ENCODE assay signal across 21 mouse cellular contexts in the genomic region with DNA sequence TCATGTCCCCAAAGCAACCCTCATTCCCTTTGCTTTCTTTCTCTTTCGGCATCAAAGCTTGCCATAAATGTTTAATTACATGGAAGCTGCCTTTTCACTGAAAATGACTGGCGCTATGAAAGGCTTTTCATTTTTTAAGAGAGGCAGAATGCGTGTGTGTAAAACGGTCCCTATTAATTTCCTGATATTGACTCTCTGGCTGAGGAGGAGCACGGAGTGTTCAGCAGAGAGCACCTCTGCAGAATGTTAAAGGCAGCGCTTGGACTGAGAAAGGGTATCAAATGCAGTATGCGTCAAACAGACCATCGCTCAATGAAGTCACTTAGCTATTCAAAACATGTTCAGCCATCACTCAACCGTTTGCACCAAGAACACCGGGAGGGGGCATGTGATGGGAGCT. TPM values are rescaled to one million over a fixed set of nuclear protein-coding genes. Genes with fewer than 3 reads are reported as not detected.
DNase-seq lines count a peak whose midpoint lies in the region; ATAC-seq and TF ChIP-seq lines count a peak whose summit lies in the region.
"Had no signal": no experiment of that assay in that cellular context is flagged by ENCODE, and none has a peak within 500 bp of the region (broad histone marks: within the 10 kb centered on the region; RNA-seq: fewer than 3 reads in every experiment).

No protein-coding gene starts in this region.

- H3K4me2 ChIP-seq in hindbrain, embryonic 11.5 days (replicated peaks; ENCODE audit: low read depth, low read length), result peak overlapping the region; percentile 14; the same call in 1 of the 2 replicates
- H3K4me2 ChIP-seq in hindbrain, embryonic 15.5 days, result peak overlapping the region; percentile 74
- H3K4me2 ChIP-seq in neural tube, embryonic 12.5 days (replicated peaks), result peak overlapping the region; percentile 63
- H3K4me2 ChIP-seq: embryonic facial prominence, embryonic 12.5 days had no signal

- no peak overlapping the region for H3K9ac ChIP-seq in hindbrain, embryonic 11.5 days (ENCODE audit: low read depth, low read length)
- peak overlapping the region; percentile 51 for H3K9ac ChIP-seq in hindbrain, embryonic 15.5 days
- H3K9ac ChIP-seq in neural tube, embryonic 12.5 days, result no peak overlapping the region
- H3K9ac ChIP-seq: embryonic facial prominence, embryonic 12.5 days had no signal

- peak overlapping the region; percentile 12; the same call in 1 of the 2 replicates for H3K4me3 ChIP-seq in hindbrain, embryonic 11.5 days (ENCODE audit: low read depth, low read length)
- no peak overlapping the region for H3K4me3 ChIP-seq in hindbrain, embryonic 10.5 days
- H3K4me3 ChIP-seq in cortical plate, adult 2 months (ENCODE audit: insufficient read depth, low read length), result peak overlapping the region; percentile 77
- peak overlapping the region; percentile 58 for H3K4me3 ChIP-seq in hindbrain, embryonic 15.5 days
- H3K4me3 ChIP-seq in neural tube, embryonic 12.5 days, result 0 out of 2 replicates have a peak overlapping the region, but pooled peaks have one; percentile 2
- H3K4me3 ChIP-seq: embryonic facial prominence, embryonic 12.5 days; myocyte had no signal

- 0 out of 2 replicates have a peak, but pooled peaks cover 2% of the 10 kb centered on the region for H3K27me3 ChIP-seq in hindbrain, embryonic 11.5 days (ENCODE audit: control insufficient read depth, insufficient read depth, low read length)
- H3K27me3 ChIP-seq in hindbrain, embryonic 10.5 days (ENCODE audit: insufficient read depth, poor library complexity, severe bottlenecking), result peaks cover 35% of the 10 kb centered on the region
- H3K27me3 ChIP-seq in hindbrain, embryonic 15.5 days, result no peaks in the 10 kb centered on the region
- peaks cover 9% of the 10 kb centered on the region for H3K27me3 ChIP-seq in neural tube, embryonic 12.5 days (replicated peaks)

- H3K27ac ChIP-seq in hindbrain, embryonic 11.5 days (ENCODE audit: low read depth, low read length), result 0 out of 2 replicates have a peak overlapping the region, but pooled peaks have one; percentile 30
- H3K27ac ChIP-seq in hindbrain, embryonic 10.5 days, result no peak overlapping the region
- no peak overlapping the region for H3K27ac ChIP-seq in cortical plate, adult 2 months (ENCODE audit: insufficient read depth, low read length)
- peak overlapping the region; percentile 90 for H3K27ac ChIP-seq in hindbrain, embryonic 15.5 days (replicated peaks)
- H3K27ac ChIP-seq in neural tube, embryonic 12.5 days, result no peak overlapping the region
- H3K27ac ChIP-seq: embryonic facial prominence, embryonic 12.5 days; kidney, postnatal 0 days had no signal

- no peak for DNase-seq in hindbrain, embryonic 11.5 days (ENCODE audit: low spot score)
- DNase-seq in hindbrain, embryonic 10.5 days (ENCODE audit: low spot score), result no peak
- no peak for DNase-seq in ovary, postnatal 14 days (ENCODE audit: low spot score)
- no peak for DNase-seq in kidney, adult 9 months
- DNase-seq: adrenal gland, postnatal 36 days; gastrocnemius, postnatal 10 days; heart, postnatal 14 days; liver; lung, adult 2 months; right cerebral cortex, adult 18-20 months; thymus, postnatal 4 days had no signal

- no peaks in the 10 kb centered on the region for H3K36me3 ChIP-seq in hindbrain, embryonic 11.5 days (ENCODE audit: control insufficient read depth, insufficient read depth, low read length)
- H3K36me3 ChIP-seq in hindbrain, embryonic 10.5 days, result no peaks in the 10 kb centered on the region
- H3K36me3 ChIP-seq in hindbrain, embryonic 15.5 days, result no peaks in the 10 kb centered on the region
- H3K36me3 ChIP-seq in neural tube, embryonic 12.5 days, result no peaks in the 10 kb centered on the region
- H3K36me3 ChIP-seq: embryonic facial prominence, embryonic 12.5 days had no signal

- no peak for TF ChIP-seq POLR2A in cortical plate, adult 2 months (IDR thresholded peaks at IDR 0.05; ENCODE audit: extremely low read depth, insufficient read depth, low read length)

- ATAC-seq in hindbrain, embryonic 11.5 days (ENCODE audit: low FRiP score), result no peak
- ATAC-seq in hindbrain, embryonic 15.5 days (ENCODE audit: low FRiP score, low read depth), result no peak
- ATAC-seq in neural tube, embryonic 12.5 days (ENCODE audit: low FRiP score, low read depth), result no peak
- no peak for ATAC-seq in erythroblast, adult 5-6 weeks (replicated peaks; ENCODE audit: low FRiP score, poor library complexity, severe bottlenecking)
- ATAC-seq: activated CD4-positive, CD25-positive, alpha-beta regulatory T cell, adult 4 months; intestine, embryonic 16.5 days had no signal

- no peaks in the 10 kb centered on the region for H3K4me1 ChIP-seq in hindbrain, embryonic 11.5 days (replicated peaks; ENCODE audit: control insufficient read depth, insufficient read depth, low read length)
- H3K4me1 ChIP-seq in hindbrain, embryonic 10.5 days (replicated peaks), result peaks cover 16% of the 10 kb centered on the region
- H3K4me1 ChIP-seq in cortical plate, adult 2 months (ENCODE audit: control insufficient read depth, insufficient read depth, low read length), result no peaks in the 10 kb centered on the region
- H3K4me1 ChIP-seq in hindbrain, embryonic 15.5 days (replicated peaks), result peaks cover 52% of the 10 kb centered on the region
- peaks cover 12% of the 10 kb centered on the region; the same call in 1 of the 2 replicates for H3K4me1 ChIP-seq in neural tube, embryonic 12.5 days

- no peak for TF ChIP-seq CTCF in cortical plate, adult 2 months (IDR thresholded peaks at IDR 0.05; ENCODE audit: extremely low read depth, insufficient read depth, low read length)

- no peaks in the 10 kb centered on the region for H3K9me3 ChIP-seq in hindbrain, embryonic 11.5 days (ENCODE audit: control insufficient read depth, low read length)
- no peaks in the 10 kb centered on the region for H3K9me3 ChIP-seq in hindbrain, embryonic 10.5 days
- no peaks in the 10 kb centered on the region for H3K9me3 ChIP-seq in hindbrain, embryonic 15.5 days
- H3K9me3 ChIP-seq in neural tube, embryonic 12.5 days, result no peaks in the 10 kb centered on the region
- H3K9me3 ChIP-seq: embryonic facial prominence, embryonic 12.5 days had no signal

- 64% methylated on average over 10 of the region's 10 CpGs for WGBS in hindbrain, embryonic 11.5 days
- WGBS in hindbrain, embryonic 10.5 days, result 80% methylated on average over 10 of the region's 10 CpGs
- WGBS in hindbrain, embryonic 15.5 days, result 32% methylated on average over 10 of the region's 10 CpGs
- WGBS in neural tube, embryonic 12.5 days, result 52% methylated on average over 10 of the region's 10 CpGs

RNA-seq across cellular contexts. Expression of gene Cacng2, which starts 2.9 kb away (rescaled TPM):
- 1.8 and 2.4 TPM in 2 replicates for polyA plus RNA-seq in hindbrain, embryonic 11.5 days (2014; fragmentation: Nextera tagmentation; extraction: Ambion mirVana)
- polyA plus RNA-seq in hindbrain, embryonic 10.5 days (2016; fragmentation: Nextera tagmentation; extraction: Ambion mirVana), result 0.24 and 0.92 TPM in 2 replicates
- 28.2 and 28.4 TPM in 2 replicates for polyA plus RNA-seq in cortical plate, adult 2 months (2012; rRNA removed)
- 16.5 and 17.4 TPM in 2 replicates for polyA plus RNA-seq in hindbrain, embryonic 15.5 days (2015; fragmentation: Nextera tagmentation; extraction: Ambion mirVana)
- polyA plus RNA-seq in neural tube, embryonic 12.5 days (2016; fragmentation: Nextera tagmentation; extraction: Ambion mirVana), result 4.1 and 5.7 TPM in 2 replicates
- total RNA-seq in erythroblast, adult 5-6 weeks (2015; ENCODE audit: low replicate concordance), result not detected in 2 replicates
- total RNA-seq in erythroblast, adult 5-6 weeks (2017; ENCODE audit: low replicate concordance), result not detected in 2 replicates
- total RNA-seq: heart, adult 8-10 months; heart, postnatal 14 days had no signal
- polyA plus RNA-seq: kidney, postnatal 0 days; lung, adult 2 months had no signal

RNA-seq across cellular contexts. Expression of gene Ift27, which starts 57.0 kb away (rescaled TPM):
- 128 and 135 TPM in 2 replicates for polyA plus RNA-seq in hindbrain, embryonic 11.5 days (2014; fragmentation: Nextera tagmentation; extraction: Ambion mirVana)
- polyA plus RNA-seq in hindbrain, embryonic 10.5 days (2016; fragmentation: Nextera tagmentation; extraction: Ambion mirVana), result 156 and 171 TPM in 2 replicates
- polyA plus RNA-seq in cortical plate, adult 2 months (2012; rRNA removed), result 43.9 and 44.4 TPM in 2 replicates
- polyA plus RNA-seq in hindbrain, embryonic 15.5 days (2015; fragmentation: Nextera tagmentation; extraction: Ambion mirVana), result 102 and 109 TPM in 2 replicates
- 101 and 106 TPM in 2 replicates for polyA plus RNA-seq in neural tube, embryonic 12.5 days (2016; fragmentation: Nextera tagmentation; extraction: Ambion mirVana)
- 15.7 and 24.4 TPM in 2 replicates for total RNA-seq in erythroblast, adult 5-6 weeks (2015; ENCODE audit: low replicate concordance)
- total RNA-seq in erythroblast, adult 5-6 weeks (2017; ENCODE audit: low replicate concordance), result 2.0 and 4.6 TPM in 2 replicates

Comparison
In these comparisons a context has a peak if more than half of its experiments do, and no peak if none do; other contexts are left out.
1. H3K27ac ChIP-seq: peak in hindbrain, embryonic 11.5 days (single experiment) and hindbrain, embryonic 15.5 days (single experiment); none in hindbrain, embryonic 10.5 days (single experiment), cortical plate, adult 2 months (single experiment) and neural tube, embryonic 12.5 days (single experiment).
2. H3K4me2 ChIP-seq: peak in every context shown above with its lines; median percentile 74 in hindbrain, embryonic 15.5 days; 63 in neural tube, embryonic 12.5 days; 14 in hindbrain, embryonic 11.5 days.